Mouse (Mus musculus) B cell, adult 62 days (primary cell): ENCODE measurements around the gene Mlec. TPM values are rescaled to one million over a fixed set of nuclear protein-coding genes. Genes with fewer than 3 reads are reported as not detected.

Experiments
- total RNA-seq: library from RNA; stranded (reverse); gene quantifications from 4 replicates; pipeline ENCODE4 v1.2.4, GENCODE M21; 2023

Mlec gene
- 74.1 to 89.1 TPM (median 75.2 TPM) in 4 replicates for total RNA-seq

GRCm38 (mm10) chr5:115158040-115158983, at the start of gene Mlec:
Gene Mlec (minus strand): TSS chr5:115158179.

GRCm38 (mm10) chr5:115193669-115194625, 36.0 kb upstream of the Mlec start, which contains the start of gene Cabp1:
Gene Cabp1 (minus strand): TSS chr5:115194381.

GRCm38 (mm10) chr5:115134234-115135165, 23.5 kb downstream of the Mlec start, which contains the start of gene Unc119b:
Gene Unc119b (minus strand): TSS chr5:115134975.

GRCm38 (mm10) chr5:115118961-115119570, 38.9 kb downstream of the Mlec start, which contains the start of gene Acads:
Gene Acads (minus strand): TSS chr5:115119346.

GRCm38 (mm10) chr5:115098195-115098594, 59.8 kb downstream of the Mlec start, which contains the start of gene Gm10401:
Gene Gm10401 (minus strand): TSS chr5:115098295.

Other genes with a start within 250 kb of the Mlec start
- gene Oasl1, start 234.9 kb downstream of the Mlec start, total RNA-seq: 20.9 to 32.9 TPM (median 23.7 TPM) in 4 replicates
- 32.6 to 40.1 TPM (median 37.4 TPM) in 4 replicates for gene 2210016L21Rik, start 216.0 kb downstream of the Mlec start, total RNA-seq
- not detected in 4 replicates for gene Hnf1a, start 187.1 kb downstream of the Mlec start, total RNA-seq
- gene Sppl3, start 147.0 kb downstream of the Mlec start, total RNA-seq: 56.8 to 67.1 TPM (median 58.8 TPM) in 4 replicates
- gene Gm10401, start 59.9 kb downstream of the Mlec start, total RNA-seq: not detected in 4 replicates
- gene Acads, start 38.8 kb downstream of the Mlec start, total RNA-seq: 16.6 to 22.9 TPM (median 18.8 TPM) in 4 replicates
- gene Unc119b, start 23.2 kb downstream of the Mlec start, total RNA-seq: 33.6 to 38.2 TPM (median 36.3 TPM) in 4 replicates
- gene Cabp1, start 36.2 kb upstream of the Mlec start, total RNA-seq: 0.29 to 0.79 TPM in 2 of 4 replicates, not detected in the others
- gene Pop5, start 77.7 kb upstream of the Mlec start, total RNA-seq: 36.4 to 44.0 TPM (median 37.7 TPM) in 4 replicates
- gene Rnf10, start 114.7 kb upstream of the Mlec start, total RNA-seq: 134 to 148 TPM (median 145 TPM) in 4 replicates
- 25.8 to 33.2 TPM (median 27.6 TPM) in 4 replicates for gene Coq5, start 121.5 kb upstream of the Mlec start, total RNA-seq
- gene Dynll1, start 142.8 kb upstream of the Mlec start, total RNA-seq: 249 to 290 TPM (median 276 TPM) in 4 replicates
- gene Srsf9, start 169.0 kb upstream of the Mlec start, total RNA-seq: 66.4 to 73.2 TPM (median 69.7 TPM) in 4 replicates
- gene Gatc, start 183.0 kb upstream of the Mlec start, total RNA-seq: 7.9 to 10.5 TPM (median 9.3 TPM) in 4 replicates
- gene Triap1, start 183.0 kb upstream of the Mlec start, total RNA-seq: 15.3 to 20.9 TPM (median 19.2 TPM) in 4 replicates
- gene Cox6a1, start 190.8 kb upstream of the Mlec start, total RNA-seq: 183 to 211 TPM (median 197 TPM) in 4 replicates